Mouse (Mus musculus) liver, postnatal 0 days (tissue): ENCODE data around the gene Coro1c. TPM values are rescaled to one million over a fixed set of nuclear protein-coding genes. Genes with fewer than 3 reads are reported as not detected.

Source experiments
- ATAC-seq: fragments of 200-750 bp; cut with Nextera tagmentation; 2 replicates; pipeline ENCODE4 v1.8.0; 2017; ENCODE audit warnings: mild to moderate bottlenecking, moderate library complexity
- DNase-seq: peaks from one replicate; pipeline ENCODE4 v3.0.0-alpha.2; 2016
- H3K27ac ChIP-seq: fragments of 300-500 bp; sonication (generic); 2 replicates; pipeline ENCODE4 v1.5.1; 2014; ENCODE audit warnings: antibody characterized with exemption, moderate library complexity, mild to moderate bottlenecking, low read depth
- H3K27me3 ChIP-seq: fragments of 300-500 bp; sonication (generic); 2 replicates; pipeline ENCODE4 v1.6.1; 2014; ENCODE audit warnings: low read length, control low read depth, mixed read lengths; ENCODE audit not compliant: insufficient read depth
- H3K36me3 ChIP-seq: fragments of 300-500 bp; sonication (generic); replicated peaks from 2 replicates; pipeline ENCODE4 v1.6.1; 2014; ENCODE audit warnings: mild to moderate bottlenecking, control low read depth, low read length, moderate library complexity, mixed read lengths; ENCODE audit not compliant: insufficient read depth
- H3K4me1 ChIP-seq: fragments of 300-500 bp; sonication (generic); 2 replicates; pipeline ENCODE4 v1.6.1; 2014; ENCODE audit warnings: antibody characterized with exemption, mild to moderate bottlenecking, control low read depth; ENCODE audit not compliant: insufficient read depth
- H3K4me2 ChIP-seq: fragments of 300-500 bp; sonication (generic); 2 replicates; pipeline ENCODE4 v1.6.1; 2014; ENCODE audit warnings: low read depth, mild to moderate bottlenecking, low read length, moderate library complexity, mixed read lengths
- H3K4me3 ChIP-seq: fragments of 300-500 bp; sonication (generic); 2 replicates; pipeline ENCODE4 v1.5.1; 2014; ENCODE audit warnings: low read depth, low read length
- H3K9ac ChIP-seq: fragments of 300-500 bp; sonication (generic); replicated peaks from 2 replicates; pipeline ENCODE4 v1.6.1; 2014; ENCODE audit warnings: mild to moderate bottlenecking, moderate library complexity
- H3K9me3 ChIP-seq: fragments of 300-500 bp; sonication (generic); 2 replicates; pipeline ENCODE4 v1.6.1; 2016; ENCODE audit warnings: mild to moderate bottlenecking, control low read depth, low read length, mixed read lengths
- CTCF ChIP-seq: sonication (generic); IDR thresholded peaks from 2 replicates; pipeline ENCODE4 v1.5.1; 2016; ENCODE audit warnings: antibody characterized with exemption, low read depth
- EP300 ChIP-seq: IDR thresholded peaks from 2 replicates; pipeline ENCODE4 v1.6.1; 2016; ENCODE audit warnings: antibody characterized with exemption, low read depth, mild to moderate bottlenecking
- WGBS: fragments of 180-500 bp; shearing (Covaris S2); extraction: QIAGEN DNeasy Blood & Tissue Kit; methylation state at CpG from one replicate; pipeline ENCODE4 v1.1.7; 2014; ENCODE audit not compliant: insufficient replicate concordance; 5-methylcytosine and 5-hydroxymethylcytosine counted together
- polyA plus RNA-seq: library from polyadenylated mRNA; unstranded; fragments of >200 nt; fragmentation: Nextera tagmentation; extraction: Ambion mirVana; gene quantifications from 2 replicates; pipeline ENCODE4 v1.2.1, GENCODE M21; 2015

Coro1c gene
- polyA plus RNA-seq, 1 experiment from 2014 or later: 27.6 TPM

DNA sequence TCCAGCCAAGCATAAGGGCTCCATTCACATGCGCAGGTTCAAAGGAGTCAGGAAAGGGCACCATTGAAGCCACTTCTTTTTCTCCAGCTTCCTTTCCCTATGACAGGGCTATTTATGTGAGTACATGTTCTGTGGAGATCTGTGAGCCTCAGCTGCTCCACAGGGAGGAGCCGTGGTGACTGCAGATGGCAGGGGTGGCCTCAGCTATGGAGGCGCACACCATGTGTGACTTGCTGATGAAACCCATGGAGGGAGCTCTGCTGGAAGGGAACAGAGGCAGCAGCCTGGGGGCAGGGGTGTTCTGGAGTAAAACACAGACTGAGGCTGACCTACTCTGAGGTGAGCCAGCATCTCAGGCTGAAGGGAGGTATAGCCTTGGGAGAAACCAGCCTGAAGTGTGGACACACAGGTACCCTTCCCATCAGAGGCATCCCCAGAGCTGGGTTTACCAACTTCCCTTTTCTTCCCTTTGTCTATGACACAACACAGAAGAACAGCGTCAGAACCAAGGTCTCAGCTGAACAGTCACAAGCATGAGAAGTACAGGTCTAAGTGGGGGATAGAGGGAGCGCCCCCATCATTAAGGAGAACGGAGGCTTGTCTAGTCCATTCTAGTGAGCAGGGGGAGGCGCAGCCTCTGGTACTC lies 36.5 kb downstream of the Coro1c start:
- no peaks in the 10 kb centered on the region for H3K27me3 ChIP-seq
- TF ChIP-seq EP300 (no peak), CTCF (no peak)
- ATAC-seq (0 out of 2 replicates have a peak, but pooled peaks have one; percentile 11), DNase-seq (no peak)
- H3K4me3 ChIP-seq: no peak overlapping the region
- 64% methylated on average over 7 of the region's 7 CpGs for WGBS
- H3K9ac ChIP-seq: no peak overlapping the region
- H3K36me3 ChIP-seq: peaks cover 11% of the 10 kb centered on the region; the same call in 1 of the 2 replicates
- H3K9me3 ChIP-seq: no peaks in the 10 kb centered on the region
- peak overlapping the region; percentile 75 for H3K27ac ChIP-seq
- H3K4me1 ChIP-seq: peaks cover 40% of the 10 kb centered on the region
- H3K4me2 ChIP-seq: no peak overlapping the region

DNA sequence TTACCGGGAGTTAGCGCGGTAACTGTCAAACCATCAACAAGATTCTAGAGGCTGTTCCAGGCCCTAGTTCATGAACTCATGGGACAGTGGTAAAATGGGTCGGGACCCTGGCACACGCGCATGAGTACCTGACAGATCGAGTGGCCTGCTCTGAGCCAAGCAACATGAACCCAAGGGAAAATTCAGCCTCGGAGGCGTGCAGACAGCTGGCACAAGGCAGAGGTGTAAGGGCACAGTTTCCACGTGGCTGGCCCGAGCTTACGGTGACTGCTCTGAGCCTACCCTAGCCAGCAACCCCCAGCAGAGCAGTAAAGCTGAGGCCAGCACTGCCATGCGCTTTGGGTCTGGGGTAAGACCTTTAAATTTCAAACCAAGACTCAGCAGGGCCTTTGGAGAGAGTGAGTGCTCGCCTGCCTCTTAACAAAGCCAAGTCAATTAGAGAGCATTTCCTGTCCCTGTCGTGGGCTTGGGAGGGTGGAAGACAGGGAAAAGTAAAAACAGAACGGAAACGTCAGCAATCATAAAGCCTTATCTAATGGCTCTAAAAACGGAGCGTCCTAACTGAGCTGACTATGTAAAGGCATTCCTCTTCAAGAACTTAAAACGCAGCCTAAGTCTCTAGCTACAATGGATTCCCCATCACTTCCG lies 38.0 kb downstream of the Coro1c start:
- Histone ChIP-seq H3K9ac (no peak overlapping the region), H3K4me1 (peaks cover 40% of the 10 kb centered on the region), H3K4me2 (no peak overlapping the region), H3K4me3 (no peak overlapping the region), H3K27me3 (no peaks in the 10 kb centered on the region), H3K9me3 (no peaks in the 10 kb centered on the region), H3K27ac (peak overlapping the region; percentile 58), H3K36me3 (peaks cover 5% of the 10 kb centered on the region; the same call in 1 of the 2 replicates)
- DNase-seq (no peak), ATAC-seq (no peak)
- TF ChIP-seq CTCF: no peak
- no peak for TF ChIP-seq EP300
- 44% methylated on average over 21 of the region's 21 CpGs for WGBS

DNA sequence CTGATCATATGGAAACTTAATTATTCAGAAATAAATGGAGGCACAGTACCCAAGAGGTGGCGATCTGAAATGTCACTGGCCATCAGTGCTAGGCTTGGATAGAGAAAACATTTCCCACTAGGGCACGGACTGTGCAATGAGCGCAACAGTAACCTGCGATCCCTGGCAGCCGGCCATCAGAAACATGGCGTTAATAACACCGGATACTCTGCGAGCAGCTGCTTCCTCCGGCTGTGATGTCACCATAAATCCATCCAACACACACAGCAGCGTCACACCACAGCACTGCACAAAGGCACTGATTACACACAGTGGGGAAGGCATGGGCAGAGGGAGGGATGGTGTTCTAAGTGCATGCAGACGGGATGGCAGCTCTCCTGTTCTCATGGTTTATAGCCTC lies 39.4 kb downstream of the Coro1c start:
- DNase-seq (peak; percentile 62), ATAC-seq (peak; percentile 42)
- no peaks in the 10 kb centered on the region for H3K9me3 ChIP-seq
- TF ChIP-seq CTCF (no peak), EP300 (no peak)
- 46% methylated on average over 11 of the region's 11 CpGs for WGBS
- no peak overlapping the region for H3K27ac ChIP-seq
- H3K36me3 ChIP-seq: peaks cover 7% of the 10 kb centered on the region
- H3K4me2 ChIP-seq: no peak overlapping the region
- no peaks in the 10 kb centered on the region for H3K27me3 ChIP-seq
- H3K4me3 ChIP-seq: no peak overlapping the region
- H3K4me1 ChIP-seq: peaks cover 39% of the 10 kb centered on the region
- no peak overlapping the region for H3K9ac ChIP-seq

GRCm38 (mm10) chr5:113864992-113865391 lies 43.6 kb downstream of the Coro1c start:
- H3K4me1 ChIP-seq: peaks cover 10% of the 10 kb centered on the region; the same call in 1 of the 2 replicates
- H3K27ac ChIP-seq: no peak overlapping the region
- peaks cover 9% of the 10 kb centered on the region for H3K36me3 ChIP-seq
- TF ChIP-seq CTCF: no peak
- TF ChIP-seq EP300: no peak
- DNase-seq (no peak), ATAC-seq (no peak)
- no peak overlapping the region for H3K4me2 ChIP-seq
- no peaks in the 10 kb centered on the region for H3K9me3 ChIP-seq
- WGBS: 74% methylated on average over 6 of the region's 6 CpGs
- no peak overlapping the region for H3K4me3 ChIP-seq
- no peak overlapping the region for H3K9ac ChIP-seq
- H3K27me3 ChIP-seq: no peaks in the 10 kb centered on the region

GRCm38 (mm10) chr5:113863994-113864393 lies 44.6 kb downstream of the Coro1c start:
- H3K36me3 ChIP-seq: peaks cover 9% of the 10 kb centered on the region
- H3K4me2 ChIP-seq: no peak overlapping the region
- TF ChIP-seq CTCF: no peak
- TF ChIP-seq EP300: no peak
- no peak overlapping the region for H3K9ac ChIP-seq
- H3K27me3 ChIP-seq: no peaks in the 10 kb centered on the region
- H3K4me1 ChIP-seq: peaks cover 2% of the 10 kb centered on the region
- no peak for DNase-seq
- H3K4me3 ChIP-seq: no peak overlapping the region
- H3K9me3 ChIP-seq: no peaks in the 10 kb centered on the region
- no peak for ATAC-seq
- WGBS: 89% methylated on average over 12 of the region's 12 CpGs
- no peak overlapping the region for H3K27ac ChIP-seq

GRCm38 (mm10) chr5:113862418-113862817 lies 46.1 kb downstream of the Coro1c start:
- ATAC-seq: no peak
- H3K9me3 ChIP-seq: no peaks in the 10 kb centered on the region
- no peak for DNase-seq
- TF ChIP-seq EP300: no peak
- no peak for TF ChIP-seq CTCF
- H3K9ac ChIP-seq: no peak overlapping the region
- H3K36me3 ChIP-seq: peaks cover 9% of the 10 kb centered on the region
- no peak overlapping the region for H3K27ac ChIP-seq
- no peak overlapping the region for H3K4me2 ChIP-seq
- no peaks in the 10 kb centered on the region; the same call in 1 of the 2 replicates for H3K4me1 ChIP-seq
- no peak overlapping the region for H3K4me3 ChIP-seq
- WGBS: 85% methylated on average over 4 of the region's 4 CpGs
- H3K27me3 ChIP-seq: no peaks in the 10 kb centered on the region
